Mouse (Mus musculus) cerebellum, adult 2 months (tissue): Measurements from ENCODE around the gene Zfp119b. TPM values are rescaled to one million over a fixed set of nuclear protein-coding genes. Genes with fewer than 3 reads are reported as not detected.
"Not testable (repeated sequence)": the region's sequence is repeated elsewhere in the genome, so short reads cannot be mapped to it uniquely, and the experiment has no call there.

ENCODE experiments used
- DNase-seq, 2 experiments: peaks; one replicate each; pipeline ENCODE4 v3.0.0; 2021
- H3K27ac ChIP-seq: fragments of 200-500 bp; 2 replicates; pipeline ENCODE4 v1.5.1; 2012; ENCODE audit warnings: low read length, control low read depth, inconsistent platforms; ENCODE audit not compliant: insufficient read depth
- H3K27me3 ChIP-seq: fragments of 200-500 bp; 2 replicates; pipeline ENCODE4 v1.6.1; 2012; ENCODE audit warnings: inconsistent platforms, mild to moderate bottlenecking, low read length, moderate library complexity; ENCODE audit not compliant: control insufficient read depth, insufficient read depth
- H3K4me1 ChIP-seq: fragments of 200-500 bp; 2 replicates; pipeline ENCODE4 v1.6.1; 2011; ENCODE audit warnings: low read length; ENCODE audit not compliant: control insufficient read depth, insufficient read depth
- H3K4me3 ChIP-seq: fragments of 200-500 bp; replicated peaks from 2 replicates; pipeline ENCODE3; 2011; ENCODE audit warnings: mild to moderate bottlenecking, low read depth, low read length, control low read depth; ENCODE audit not compliant: insufficient read depth
- CTCF ChIP-seq: fragments of 200-500 bp; IDR thresholded peaks from 2 replicates; pipeline ENCODE4 v1.5.1; 2011; ENCODE audit warnings: low read depth, mild to moderate bottlenecking, control low read depth, low read length, moderate library complexity, borderline replicate concordance; ENCODE audit not compliant: insufficient read depth
- POLR2A ChIP-seq: fragments of 200-500 bp; IDR thresholded peaks from 2 replicates; pipeline ENCODE4 v1.6.1; 2011; ENCODE audit warnings: low read length, control low read depth, borderline replicate concordance; ENCODE audit not compliant: insufficient read depth
- WGBS: fragments of 180-500 bp; shearing (Covaris S2); methylation state at CpG from one replicate; pipeline ENCODE4 v1.1.7; 2018; 5-methylcytosine and 5-hydroxymethylcytosine counted together
- polyA plus RNA-seq: library from polyadenylated mRNA; depleted of rRNA; stranded (reverse); fragments of >200 nt; gene quantifications from 2 replicates; pipeline ENCODE4 v1.2.3, GENCODE M21; 2012; rRNA removed

The Zfp119b gene
- polyA plus RNA-seq, 1 experiment: 3.7 TPM

- Histone ChIP-seq H3K4me3 (no peak overlapping the region), H3K4me1 (no peaks in the 10 kb centered on the region), H3K27ac (no peak overlapping the region), H3K27me3 (no peaks in the 10 kb centered on the region; the same call in 1 of the 2 replicates)
- DNase-seq: no peak
- TF ChIP-seq POLR2A (no peak), CTCF (no peak)
- WGBS: 79% methylated on average over 1 of the region's 1 CpGs
Measured at GRCm38 (mm10) chr17:55903687-55904086, 45.6 kb downstream of the Zfp119b start.

- TF ChIP-seq POLR2A (no peak), CTCF (no peak)
- 39% methylated on average over 2 of the region's 2 CpGs for WGBS
- Histone ChIP-seq H3K4me3 (no peak overlapping the region), H3K27me3 (no peaks in the 10 kb centered on the region; the same call in 1 of the 2 replicates), H3K4me1 (no peaks in the 10 kb centered on the region), H3K27ac (no peak overlapping the region)
- DNase-seq: no peak
Measured at GRCm38 (mm10) chr17:55903087-55903486, 46.2 kb downstream of the Zfp119b start.

GRCm38 (mm10) chr17:55892406-55892955, 56.8 kb downstream of the Zfp119b start:
- 0 out of 2 replicates have a peak overlapping the region, but pooled peaks have one; percentile 28 for H3K27ac ChIP-seq
- H3K4me3 ChIP-seq: peak overlapping the region; percentile 60
- not testable (repeated sequence) for H3K4me1 ChIP-seq, H3K27me3 ChIP-seq
- WGBS: 5% methylated on average over 6 of the region's 8 CpGs
- DNase-seq: peak in 1 of 2 experiments; percentile 50

Other genes with a start within 250 kb of the Zfp119b start
- 7.1 and 7.4 TPM in 2 replicates for gene Pot1b, start 236.9 kb downstream of the Zfp119b start, polyA plus RNA-seq
- 0.10 TPM in 1 of 2 replicates, not detected in the other for gene Adgre4, start 199.5 kb downstream of the Zfp119b start, polyA plus RNA-seq
- gene Zfp119a, start 70.6 kb downstream of the Zfp119b start, polyA plus RNA-seq: 3.6 and 4.3 TPM in 2 replicates
- gene Zfp959, start 57.4 kb downstream of the Zfp119b start, polyA plus RNA-seq: 7.7 and 8.7 TPM in 2 replicates
- gene Ebi3, start 3.1 kb upstream of the Zfp119b start, polyA plus RNA-seq: 0.81 and 1.00 TPM in 2 replicates
- gene Yju2, start 9.6 kb upstream of the Zfp119b start, polyA plus RNA-seq: 13.4 and 14.9 TPM in 2 replicates
- 122 and 127 TPM in 2 replicates for gene Shd, start 21.0 kb upstream of the Zfp119b start, polyA plus RNA-seq
- 88.0 and 91.3 TPM in 2 replicates for gene Fsd1, start 37.0 kb upstream of the Zfp119b start, polyA plus RNA-seq
- 51.8 and 64.1 TPM in 2 replicates for gene Stap2, start 56.1 kb upstream of the Zfp119b start, polyA plus RNA-seq
- 183 and 193 TPM in 2 replicates for gene Mpnd, start 56.2 kb upstream of the Zfp119b start, polyA plus RNA-seq
- gene Sh3gl1, start 87.1 kb upstream of the Zfp119b start, polyA plus RNA-seq: 69.5 and 82.5 TPM in 2 replicates
- 2.9 and 3.3 TPM in 2 replicates for gene Chaf1a, start 90.9 kb upstream of the Zfp119b start, polyA plus RNA-seq
- 114 TPM in 2 replicates for gene Ubxn6, start 125.5 kb upstream of the Zfp119b start, polyA plus RNA-seq
- 109 and 116 TPM in 2 replicates for gene Hdgfl2, start 130.1 kb upstream of the Zfp119b start, polyA plus RNA-seq
- gene Plin4, start 160.3 kb upstream of the Zfp119b start, polyA plus RNA-seq: 1.1 and 1.7 TPM in 2 replicates
- 0.38 and 0.54 TPM in 2 replicates for gene Plin5, start 168.1 kb upstream of the Zfp119b start, polyA plus RNA-seq
- 0.93 and 1.6 TPM in 2 replicates for gene Lrg1, start 172.5 kb upstream of the Zfp119b start, polyA plus RNA-seq
- 51.8 and 54.3 TPM in 2 replicates for gene Sema6b, start 190.8 kb upstream of the Zfp119b start, polyA plus RNA-seq
- 1.7 and 1.9 TPM in 2 replicates for gene Tnfaip8l1, start 213.0 kb upstream of the Zfp119b start, polyA plus RNA-seq
- gene Mydgf, start 234.4 kb upstream of the Zfp119b start, polyA plus RNA-seq: 44.5 and 45.0 TPM in 2 replicates